Mouse (Mus musculus) cerebellum, postnatal 4 days (tissue): ENCODE measurements around the gene Olfr67.
"Not testable (repeated sequence)": the region's sequence is repeated elsewhere in the genome, so short reads cannot be mapped to it uniquely, and the experiment has no call there.

ENCODE experiments used
- DNase-seq, 2 experiments: peaks; one replicate each; pipeline ENCODE4 v3.0.0; 2022; ENCODE audit warnings: low spot score in 2 of 2, mixed read lengths in 1 of 2

Gene Olfr67

DNA sequence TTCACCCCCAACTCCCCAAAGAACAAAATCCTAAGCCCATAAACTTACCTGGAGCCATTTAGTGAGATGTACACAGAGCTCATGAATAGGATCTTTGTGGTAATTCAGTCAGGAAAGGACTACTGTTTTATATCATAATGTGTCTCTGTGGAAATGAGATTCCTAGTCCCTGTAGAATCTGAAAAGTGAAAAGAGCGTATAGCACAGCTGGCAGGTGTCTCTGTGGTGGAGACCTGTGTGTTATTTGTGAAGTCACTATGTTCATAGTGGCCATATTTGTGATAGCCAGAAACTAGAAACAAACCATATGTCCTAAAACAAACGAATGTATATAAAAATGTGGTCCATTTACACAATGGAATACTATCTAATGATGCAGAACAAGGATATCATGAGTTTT, 20.1 kb downstream of the Olfr67 start, which contains the start of gene Olfr69:
TSS of gene Olfr69 (minus strand) at position 101 of the 400 bp plus-strand sequence.
- no peak for DNase-seq

DNA sequence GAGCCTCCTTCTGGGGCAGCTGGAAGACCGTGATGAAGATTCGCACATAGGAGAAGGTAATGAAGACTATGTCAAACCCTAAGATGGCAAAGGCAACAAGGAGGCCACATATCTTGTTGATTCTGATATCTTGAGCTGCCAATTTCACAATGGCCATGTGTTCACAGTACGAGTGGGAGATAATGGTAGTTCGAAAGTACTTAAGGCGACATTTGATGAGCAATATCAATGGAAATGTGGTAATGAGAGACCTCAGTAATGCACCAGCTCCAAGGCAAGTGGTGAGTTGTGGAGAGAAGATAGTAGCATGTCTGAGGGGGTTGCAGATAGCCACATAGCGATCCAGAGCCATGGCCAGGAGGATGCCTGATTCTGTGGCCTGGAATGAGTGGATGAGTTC, 23.9 kb downstream of the Olfr67 start:
- not testable (repeated sequence) for DNase-seq

DNA sequence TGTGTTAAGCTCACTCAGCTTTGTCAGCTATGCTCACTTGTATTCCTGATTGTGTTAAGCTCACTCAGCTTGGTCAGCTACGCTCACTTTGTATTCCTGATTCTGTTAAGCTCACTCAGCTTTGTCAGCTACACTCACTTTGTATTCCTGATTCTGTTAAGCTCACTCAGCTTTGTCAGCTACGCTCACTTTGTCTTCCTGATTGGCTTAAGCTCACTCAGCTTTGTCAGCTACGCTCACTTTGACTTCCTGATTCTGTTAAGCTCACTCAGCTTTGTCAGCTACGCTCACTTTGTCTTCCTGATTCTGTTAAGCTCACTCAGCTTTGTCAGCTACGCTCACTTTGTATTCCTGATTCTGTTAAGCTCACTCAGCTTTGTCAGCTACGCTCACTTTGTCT, 29.4 kb downstream of the Olfr67 start:
- DNase-seq = not testable (repeated sequence)

DNA sequence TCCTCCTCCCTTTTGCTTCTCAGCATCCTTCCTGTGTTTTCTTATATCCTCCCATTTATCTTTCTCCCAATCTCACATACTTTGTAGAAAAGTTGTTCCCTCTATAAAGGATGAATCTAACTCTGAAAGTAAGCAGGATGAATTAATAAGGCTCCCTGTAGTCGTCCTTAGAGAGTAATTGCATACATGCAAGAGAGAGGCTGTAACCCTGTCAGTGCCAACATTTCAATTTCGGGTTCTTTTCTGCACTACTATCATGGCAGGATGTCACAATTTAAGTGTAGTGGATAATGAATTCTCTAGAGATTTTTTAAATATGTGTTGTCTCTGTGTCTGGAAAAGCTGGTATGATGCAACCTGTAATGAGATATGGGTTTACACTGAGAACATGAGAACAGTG, 34.4 kb downstream of the Olfr67 start, which contains the start of gene Olfr630:
TSS of gene Olfr630 (minus strand) at position 101 of the 400 bp plus-strand sequence.
- no peak for DNase-seq

DNA sequence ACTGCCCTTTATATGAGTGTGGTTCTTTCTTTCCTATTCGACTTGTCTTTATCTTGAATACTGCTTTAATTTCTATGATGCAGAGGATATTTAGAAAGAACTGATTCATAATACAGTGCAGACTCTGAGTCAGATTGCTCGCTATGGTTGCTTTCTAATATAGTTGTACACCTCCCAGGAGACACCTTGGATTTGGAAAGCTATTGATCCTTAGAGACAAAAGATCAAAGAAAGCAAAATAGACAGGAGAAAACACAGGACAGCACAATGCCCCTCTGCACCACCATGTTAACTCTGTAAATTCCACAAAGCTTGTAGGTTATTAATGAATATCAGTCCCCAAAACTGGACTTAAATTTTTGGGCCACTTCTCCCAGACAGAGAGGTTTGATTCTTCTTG, 46.8 kb downstream of the Olfr67 start, which contains the start of gene Olfr629:
TSS of gene Olfr629 (minus strand) at position 101 of the 400 bp plus-strand sequence.
- DNase-seq = no peak
